ENCODE assay signal across 7 mouse cellular contexts in the genomic region with DNA sequence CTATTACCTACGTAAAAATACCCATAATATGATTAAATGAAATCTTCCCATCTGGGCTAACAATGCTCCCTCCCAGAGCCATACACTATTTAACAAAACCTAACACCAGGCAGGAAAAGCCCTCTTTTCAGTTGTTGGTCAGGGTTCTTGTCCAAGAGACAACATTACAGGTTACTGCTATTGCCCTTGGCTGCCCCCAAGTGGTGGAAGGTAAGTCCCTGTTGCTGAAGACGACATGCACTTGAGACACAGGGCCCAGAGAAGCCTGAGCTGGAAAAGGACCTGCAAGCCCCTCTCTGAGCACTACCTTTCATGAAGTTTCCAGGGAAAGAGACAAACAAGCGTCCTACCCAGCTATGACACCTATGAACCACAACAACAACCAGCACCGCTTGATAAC. TPM values are rescaled to one million over a fixed set of nuclear protein-coding genes. Genes with fewer than 3 reads are reported as not detected.
A peak's percentile ranks its signal among the peaks of the same experiment; 100 is the strongest.
DNase-seq lines count a peak whose midpoint lies in the region; ATAC-seq and TF ChIP-seq lines count a peak whose summit lies in the region.

No protein-coding gene starts in this region.

- peak; percentile 48 to 54 for DNase-seq in left cerebral cortex, adult 2 months (ENCODE audit: extremely low spot score in 1 of 2, low spot score in 2 of 2)
- no peak for DNase-seq in left cerebral cortex, adult 11 months (ENCODE audit: low spot score)
- peak; percentile 20 for DNase-seq in Muller cell, postnatal 12 days (ENCODE audit: inconsistent ontology term)
- DNase-seq in c-Kit-positive CD71-positive TER-119-negative erythroid progenitor cells, embryonic 14.5 days (ENCODE audit: low read depth) = peak; percentile 59
- peak; percentile 50 for DNase-seq in gastrocnemius, postnatal 14 days
- peak; percentile 66 for DNase-seq in liver, postnatal 0 days
- peak; percentile 20 for DNase-seq in right cerebral cortex, postnatal 25 days

- H3K4me1 ChIP-seq in liver, postnatal 0 days (ENCODE audit: insufficient read depth) = no peaks in the 10 kb centered on the region

- 60% methylated on average over 4 of the region's 4 CpGs for WGBS in liver, postnatal 0 days (ENCODE audit: insufficient replicate concordance)

- no peaks in the 10 kb centered on the region for H3K27me3 ChIP-seq in liver, postnatal 0 days (ENCODE audit: insufficient read depth, low read length)

- ATAC-seq in liver, postnatal 0 days = no peak

- H3K36me3 ChIP-seq in liver, postnatal 0 days (replicated peaks; ENCODE audit: insufficient read depth, low read length) = peaks cover 19% of the 10 kb centered on the region

- no peak overlapping the region for H3K27ac ChIP-seq in left cerebral cortex, adult 2 months
- H3K27ac ChIP-seq in liver, postnatal 0 days (ENCODE audit: low read depth) = no peak overlapping the region

- intact Hi-C loops in left cerebral cortex, adult 2 months (cut with DNase I) = loop anchor here (10.0 kb wide), 1 partner anchor 310 kb away; no protein-coding TSS in a partner anchor
- intact Hi-C loops in gastrocnemius, postnatal 14 days (cut with DNase I; ENCODE audit: low total_unique reads) = no loop called here

- TF ChIP-seq CTCF in left cerebral cortex, adult 2 months (IDR thresholded peaks at IDR 0.05) = peak; percentile 69
- TF ChIP-seq CTCF in liver, postnatal 0 days (IDR thresholded peaks at IDR 0.05; ENCODE audit: low read depth) = peak; percentile 79

- H3K9ac ChIP-seq in liver, postnatal 0 days (replicated peaks) = no peak overlapping the region

- no peaks in the 10 kb centered on the region for H3K9me3 ChIP-seq in liver, postnatal 0 days (ENCODE audit: low read length)

- no peak overlapping the region for H3K4me2 ChIP-seq in liver, postnatal 0 days (ENCODE audit: low read depth, low read length)

- H3K4me3 ChIP-seq in left cerebral cortex, adult 2 months = no peak overlapping the region
- no peak overlapping the region for H3K4me3 ChIP-seq in liver, postnatal 0 days (ENCODE audit: low read depth, low read length)

- TF ChIP-seq EP300 in liver, postnatal 0 days (IDR thresholded peaks at IDR 0.05; ENCODE audit: low read depth) = no peak

RNA-seq across cellular contexts. Expression of gene Cog7, which starts 6.5 kb away (rescaled TPM):
- 10 to 100 TPM; 45.5 to 45.8 TPM for total RNA-seq in left cerebral cortex, adult 2 months (2021)
- total RNA-seq in gastrocnemius, postnatal 14 days (2021) = 1 to 10 TPM; 8.9 to 9.3 TPM
- polyA plus RNA-seq in liver, postnatal 0 days (2015; fragmentation: Nextera tagmentation; extraction: Ambion mirVana) = 4.2 and 5.4 TPM in 2 replicates

RNA-seq across cellular contexts. Expression of gene Gga2, which starts 46.0 kb away (rescaled TPM):
- 10 to 100 TPM; 31.2 to 34.6 TPM for total RNA-seq in left cerebral cortex, adult 2 months (2021)
- 10 to 100 TPM; 15.6 to 19.2 TPM for total RNA-seq in gastrocnemius, postnatal 14 days (2021)
- 9.7 and 10.1 TPM in 2 replicates for polyA plus RNA-seq in liver, postnatal 0 days (2015; fragmentation: Nextera tagmentation; extraction: Ambion mirVana)

Comparison
In these comparisons a context has a peak if more than half of its experiments do, and no peak if none do; other contexts are left out.
1. RNA of gene Cog7, which starts 6.5 kb away (total RNA-seq): 45.5 to 45.8 TPM in left cerebral cortex, adult 2 months; 8.9 to 9.3 TPM in gastrocnemius, postnatal 14 days; every median in the first group is over 4 times any median in the second.